Mouse (Mus musculus) erythroblast, embryonic 14.5 days (primary cell): ENCODE data around the gene Rasa4. TPM values are rescaled to one million over a fixed set of nuclear protein-coding genes. Genes with fewer than 3 reads are reported as not detected.
"Not testable (repeated sequence)": the region's sequence is repeated elsewhere in the genome, so short reads cannot be mapped to it uniquely, and the experiment has no call there.

Experiments
- H3K27me3 ChIP-seq: 2 replicates; pipeline ENCODE4 v1.6.1; 2012; ENCODE audit warnings: inconsistent platforms; ENCODE audit not compliant: control insufficient read depth
- H3K36me3 ChIP-seq: 2 replicates; pipeline ENCODE4 v1.6.1; 2012; ENCODE audit warnings: mild to moderate bottlenecking, inconsistent platforms; ENCODE audit not compliant: control insufficient read depth
- H3K4me1 ChIP-seq: 2 replicates; pipeline ENCODE4 v1.6.1; 2012; ENCODE audit warnings: inconsistent platforms; ENCODE audit not compliant: control insufficient read depth
- H3K4me3 ChIP-seq: replicated peaks from 2 replicates; pipeline ENCODE3; 2012; ENCODE audit warnings: moderate library complexity, mild to moderate bottlenecking, inconsistent platforms
- H3K9me3 ChIP-seq: 2 replicates; pipeline ENCODE4 v1.6.1; 2012; ENCODE audit warnings: low read length, inconsistent platforms, mixed read lengths; ENCODE audit not compliant: control insufficient read depth
- GATA1 ChIP-seq: IDR thresholded peaks from 2 replicates; pipeline ENCODE4 v1.6.1; 2012; ENCODE audit warnings: low read length, inconsistent platforms, mixed read lengths
- TAL1 ChIP-seq: IDR thresholded peaks from 3 replicates; pipeline ENCODE4 v1.6.1; 2012; ENCODE audit warnings: low read length, inconsistent platforms, mixed read lengths
- polyA plus RNA-seq: library from polyadenylated mRNA; stranded (reverse); fragments of >175 nt; gene quantifications from 2 replicates; pipeline ENCODE4 v1.2.3, GENCODE M21; 2012

Rasa4 gene
- polyA plus RNA-seq, 1 experiment, result 0.04 TPM

GRCm38 (mm10) chr5:136061567-136061966 is 22.1 kb upstream of the Rasa4 start:
- Histone ChIP-seq H3K4me1 (no peaks in the 10 kb centered on the region), H3K4me3 (no peak overlapping the region), H3K36me3 (no peaks in the 10 kb centered on the region), H3K9me3 (no peaks in the 10 kb centered on the region), H3K27me3 (peaks cover 26% of the 10 kb centered on the region)
- no peak for TF ChIP-seq TAL1

- no peak overlapping the region for H3K4me3 ChIP-seq
- no peaks in the 10 kb centered on the region for H3K36me3 ChIP-seq
- TF ChIP-seq TAL1 (no peak), GATA1 (no peak)
- H3K9me3 ChIP-seq, result no peaks in the 10 kb centered on the region
- H3K4me1 ChIP-seq, result no peaks in the 10 kb centered on the region
- H3K27me3 ChIP-seq, result peaks cover 14% of the 10 kb centered on the region
Measured at GRCm38 (mm10) chr5:136063920-136064319, 19.8 kb upstream of the Rasa4 start.

- not testable (repeated sequence) for H3K4me1 ChIP-seq, H3K4me3 ChIP-seq, H3K36me3 ChIP-seq, H3K9me3 ChIP-seq, H3K27me3 ChIP-seq
Measured at GRCm38 (mm10) chr5:136066404-136067148, 17.1 kb upstream of the Rasa4 start.

GRCm38 (mm10) chr5:136069411-136069810 is 14.3 kb upstream of the Rasa4 start:
- Histone ChIP-seq H3K36me3 (no peaks in the 10 kb centered on the region), H3K4me1 (no peaks in the 10 kb centered on the region), H3K27me3 (no peaks in the 10 kb centered on the region), H3K9me3 (no peaks in the 10 kb centered on the region), H3K4me3 (no peak overlapping the region)
- TF ChIP-seq GATA1, result no peak
- TF ChIP-seq TAL1, result no peak

- no peaks in the 10 kb centered on the region for H3K4me1 ChIP-seq
- no peaks in the 10 kb centered on the region for H3K27me3 ChIP-seq
- H3K4me3 ChIP-seq, result no peak overlapping the region
- H3K9me3 ChIP-seq, result no peaks in the 10 kb centered on the region
- no peak for TF ChIP-seq GATA1
- TF ChIP-seq TAL1, result no peak
- no peaks in the 10 kb centered on the region for H3K36me3 ChIP-seq
Measured at GRCm38 (mm10) chr5:136073051-136073450, 10.7 kb upstream of the Rasa4 start.

GRCm38 (mm10) chr5:136073526-136073925 is 10.2 kb upstream of the Rasa4 start:
- H3K9me3 ChIP-seq, result no peaks in the 10 kb centered on the region
- H3K36me3 ChIP-seq, result no peaks in the 10 kb centered on the region
- no peak for TF ChIP-seq TAL1
- H3K27me3 ChIP-seq, result no peaks in the 10 kb centered on the region
- H3K4me3 ChIP-seq, result no peak overlapping the region
- no peaks in the 10 kb centered on the region for H3K4me1 ChIP-seq

- TF ChIP-seq TAL1, result no peak
- no peak for TF ChIP-seq GATA1
- Histone ChIP-seq H3K4me1 (no peaks in the 10 kb centered on the region), H3K27me3 (no peaks in the 10 kb centered on the region), H3K36me3 (no peaks in the 10 kb centered on the region), H3K4me3 (no peak overlapping the region), H3K9me3 (no peaks in the 10 kb centered on the region)
Measured at GRCm38 (mm10) chr5:136075076-136075475, 8.6 kb upstream of the Rasa4 start.

GRCm38 (mm10) chr5:136076284-136076683 is 7.4 kb upstream of the Rasa4 start:
- Histone ChIP-seq H3K4me3 (no peak overlapping the region), H3K36me3 (no peaks in the 10 kb centered on the region)

GRCm38 (mm10) chr5:136077001-136077550 is 6.6 kb upstream of the Rasa4 start:
- Histone ChIP-seq H3K4me3 (no peak overlapping the region), H3K36me3 (no peaks in the 10 kb centered on the region)
- TF ChIP-seq GATA1 (no peak), TAL1 (no peak)

More at GRCm38 (mm10) chr5:136076284-136076683, 7.4 kb upstream of the Rasa4 start:
- no peak for TF ChIP-seq TAL1
- TF ChIP-seq GATA1, result no peak
- no peaks in the 10 kb centered on the region for H3K4me1 ChIP-seq
- no peaks in the 10 kb centered on the region for H3K27me3 ChIP-seq
- no peaks in the 10 kb centered on the region for H3K9me3 ChIP-seq

GRCm38 (mm10) chr5:136078136-136078535 is 5.6 kb upstream of the Rasa4 start:
- no peaks in the 10 kb centered on the region for H3K4me1 ChIP-seq
- H3K9me3 ChIP-seq, result no peaks in the 10 kb centered on the region
- H3K4me3 ChIP-seq, result no peak overlapping the region
- no peaks in the 10 kb centered on the region for H3K27me3 ChIP-seq
- H3K36me3 ChIP-seq, result no peaks in the 10 kb centered on the region
- TF ChIP-seq TAL1, result no peak

More at GRCm38 (mm10) chr5:136077001-136077550, 6.6 kb upstream of the Rasa4 start:
- no peaks in the 10 kb centered on the region for H3K4me1 ChIP-seq
- H3K27me3 ChIP-seq, result no peaks in the 10 kb centered on the region
- no peaks in the 10 kb centered on the region for H3K9me3 ChIP-seq
